Mouse (Mus musculus): ENCODE results near the gene Nol6. TPM values are rescaled to one million over a fixed set of nuclear protein-coding genes. Genes with fewer than 3 reads are reported as not detected.

The Nol6 gene
- total RNA-seq, 1 experiment, result 67.5 TPM

GRCm38 (mm10) chr4:41081733-41082132 is 42.5 kb downstream of the Nol6 start:
- Histone ChIP-seq H3K36me3 (ENCODE audit: control insufficient read depth, insufficient read depth, low read length, poor library complexity, severe bottlenecking) (no peaks in the 10 kb centered on the region), H3K27ac (ENCODE audit: insufficient read depth, low read depth, low read length, poor library complexity, severe bottlenecking) (no peak overlapping the region), H3K4me1 (ENCODE audit: control insufficient read depth in 2 of 2, insufficient read depth in 2 of 2, low read length in 2 of 2, poor library complexity in 1 of 2) (peaks cover under 1 to 2% of the 10 kb centered on the region in 2 experiments; a peak in 3 of 4 replicates), H3K4me3 (ENCODE audit: insufficient read depth in 1 of 2, low read depth in 1 of 2, low read length in 2 of 2, poor library complexity in 1 of 2, severe bottlenecking in 1 of 2) (no peak overlapping the region), H3K9me3 (ENCODE audit: control insufficient read depth, insufficient read depth, low read depth, low read length) (no peaks in the 10 kb centered on the region), H3K9ac (ENCODE audit: insufficient read depth, low read depth, low read length, poor library complexity, severe bottlenecking) (no peak overlapping the region)
- in situ Hi-C loops (cut with MboI; ENCODE audit: low sequenced_read_pairs in 2 of 2, unreplicated experiment in 2 of 2), result no loop called here
- TF ChIP-seq HCFC1 (IDR thresholded peaks at IDR 0.05; ENCODE audit: borderline replicate concordance, insufficient read depth, low read length) (no peak), ZC3H11A (IDR thresholded peaks at IDR 0.05; ENCODE audit: borderline replicate concordance, low read depth, low read length) (no peak), MAFK (IDR thresholded peaks at IDR 0.05; ENCODE audit: insufficient read depth, low read depth, low read length) (no peak), ZNF384 (IDR thresholded peaks at IDR 0.05; ENCODE audit: low read depth, low read length) (no peak), CHD2 (IDR thresholded peaks at IDR 0.05; ENCODE audit: low read depth, low read length) (no peak)
- DNase-seq (ENCODE audit: low read depth, low spot score), result no peak

GRCm38 (mm10) chr4:41078726-41079125 is 45.5 kb downstream of the Nol6 start:
- no peaks in the 10 kb centered on the region for H3K36me3 ChIP-seq (ENCODE audit: control insufficient read depth, insufficient read depth, low read length, poor library complexity, severe bottlenecking)
- no peak overlapping the region for H3K4me3 ChIP-seq (ENCODE audit: insufficient read depth in 1 of 2, low read depth in 1 of 2, low read length in 2 of 2, poor library complexity in 1 of 2, severe bottlenecking in 1 of 2)
- TF ChIP-seq ZNF384 (IDR thresholded peaks at IDR 0.05; ENCODE audit: low read depth, low read length) (no peak), MAFK (IDR thresholded peaks at IDR 0.05; ENCODE audit: insufficient read depth, low read depth, low read length) (no peak), HCFC1 (IDR thresholded peaks at IDR 0.05; ENCODE audit: borderline replicate concordance, insufficient read depth, low read length) (no peak), ZC3H11A (IDR thresholded peaks at IDR 0.05; ENCODE audit: borderline replicate concordance, low read depth, low read length) (no peak)
- in situ Hi-C loops (cut with MboI; ENCODE audit: low sequenced_read_pairs in 2 of 2, unreplicated experiment in 2 of 2), result no loop called here
- no peaks in the 10 kb centered on the region for H3K9me3 ChIP-seq (ENCODE audit: control insufficient read depth, insufficient read depth, low read depth, low read length)
- no peak overlapping the region for H3K27ac ChIP-seq (ENCODE audit: insufficient read depth, low read depth, low read length, poor library complexity, severe bottlenecking)
- no peak for DNase-seq (ENCODE audit: low read depth, low spot score)
- H3K4me1 ChIP-seq (ENCODE audit: control insufficient read depth in 2 of 2, insufficient read depth in 2 of 2, low read length in 2 of 2, poor library complexity in 1 of 2), result peaks cover 0 to 7% of the 10 kb centered on the region in 2 experiments; a peak in 3 of 4 replicates
- no peak overlapping the region for H3K9ac ChIP-seq (ENCODE audit: insufficient read depth, low read depth, low read length, poor library complexity, severe bottlenecking)

GRCm38 (mm10) chr4:41074461-41074860 is 49.8 kb downstream of the Nol6 start:
- no peaks in the 10 kb centered on the region for H3K9me3 ChIP-seq (ENCODE audit: control insufficient read depth, insufficient read depth, low read depth, low read length)
- H3K36me3 ChIP-seq (ENCODE audit: control insufficient read depth, insufficient read depth, low read length, poor library complexity, severe bottlenecking), result no peaks in the 10 kb centered on the region
- H3K4me1 ChIP-seq (ENCODE audit: control insufficient read depth in 2 of 2, insufficient read depth in 2 of 2, low read length in 2 of 2, poor library complexity in 1 of 2), result peaks cover 0 to 7% of the 10 kb centered on the region in 2 experiments; a peak in 3 of 4 replicates
- no peak for DNase-seq (ENCODE audit: low read depth, low spot score)
- TF ChIP-seq ZNF384 (IDR thresholded peaks at IDR 0.05; ENCODE audit: low read depth, low read length) (no peak), HCFC1 (IDR thresholded peaks at IDR 0.05; ENCODE audit: borderline replicate concordance, insufficient read depth, low read length) (no peak), MAFK (IDR thresholded peaks at IDR 0.05; ENCODE audit: insufficient read depth, low read depth, low read length) (no peak), ZC3H11A (IDR thresholded peaks at IDR 0.05; ENCODE audit: borderline replicate concordance, low read depth, low read length) (no peak), CHD2 (IDR thresholded peaks at IDR 0.05; ENCODE audit: low read depth, low read length) (no peak)
- no peak overlapping the region for H3K9ac ChIP-seq (ENCODE audit: insufficient read depth, low read depth, low read length, poor library complexity, severe bottlenecking)
- in situ Hi-C loops (cut with MboI; ENCODE audit: low sequenced_read_pairs in 2 of 2, unreplicated experiment in 2 of 2), result no loop called here
- no peak overlapping the region for H3K4me3 ChIP-seq (ENCODE audit: insufficient read depth in 1 of 2, low read depth in 1 of 2, low read length in 2 of 2, poor library complexity in 1 of 2, severe bottlenecking in 1 of 2)
- no peak overlapping the region for H3K27ac ChIP-seq (ENCODE audit: insufficient read depth, low read depth, low read length, poor library complexity, severe bottlenecking)

- H3K4me1 ChIP-seq (ENCODE audit: control insufficient read depth in 2 of 2, insufficient read depth in 2 of 2, low read length in 2 of 2, poor library complexity in 1 of 2), result peaks cover 0 to 7% of the 10 kb centered on the region in 2 experiments; a peak in 3 of 4 replicates
- in situ Hi-C loops (cut with MboI; ENCODE audit: low sequenced_read_pairs in 2 of 2, unreplicated experiment in 2 of 2), result no loop called here
- DNase-seq (ENCODE audit: low read depth, low spot score), result no peak
- H3K27ac ChIP-seq (ENCODE audit: insufficient read depth, low read depth, low read length, poor library complexity, severe bottlenecking), result no peak overlapping the region
- no peak overlapping the region for H3K4me3 ChIP-seq (ENCODE audit: insufficient read depth in 1 of 2, low read depth in 1 of 2, low read length in 2 of 2, poor library complexity in 1 of 2, severe bottlenecking in 1 of 2)
- no peaks in the 10 kb centered on the region for H3K36me3 ChIP-seq (ENCODE audit: control insufficient read depth, insufficient read depth, low read length, poor library complexity, severe bottlenecking)
- TF ChIP-seq HCFC1 (IDR thresholded peaks at IDR 0.05; ENCODE audit: borderline replicate concordance, insufficient read depth, low read length), result no peak
- no peak for TF ChIP-seq ZNF384 (IDR thresholded peaks at IDR 0.05; ENCODE audit: low read depth, low read length)
- no peak for TF ChIP-seq CHD2 (IDR thresholded peaks at IDR 0.05; ENCODE audit: low read depth, low read length)
- no peak for TF ChIP-seq MAFK (IDR thresholded peaks at IDR 0.05; ENCODE audit: insufficient read depth, low read depth, low read length)
- TF ChIP-seq ZC3H11A (IDR thresholded peaks at IDR 0.05; ENCODE audit: borderline replicate concordance, low read depth, low read length), result no peak
- H3K9me3 ChIP-seq (ENCODE audit: control insufficient read depth, insufficient read depth, low read depth, low read length), result no peaks in the 10 kb centered on the region
- H3K9ac ChIP-seq (ENCODE audit: insufficient read depth, low read depth, low read length, poor library complexity, severe bottlenecking), result no peak overlapping the region
These were observed 51.0 kb downstream of the Nol6 start for GRCm38 (mm10) chr4:41073008-41073817.

Measured in ES-E14 (cell line).